Mouse (Mus musculus) adrenal gland (tissue): ENCODE results near the gene Lrrc17.
"Not testable (repeated sequence)": the region's sequence is repeated elsewhere in the genome, so short reads cannot be mapped to it uniquely, and the experiment has no call there.

Source experiments
- intact Hi-C: fragments of 180-260 bp; cut with DNase I; formaldehyde crosslinking; loops from one replicate; pipeline ENCODE4 v1.15.1; 2025

Lrrc17 gene

DNA sequence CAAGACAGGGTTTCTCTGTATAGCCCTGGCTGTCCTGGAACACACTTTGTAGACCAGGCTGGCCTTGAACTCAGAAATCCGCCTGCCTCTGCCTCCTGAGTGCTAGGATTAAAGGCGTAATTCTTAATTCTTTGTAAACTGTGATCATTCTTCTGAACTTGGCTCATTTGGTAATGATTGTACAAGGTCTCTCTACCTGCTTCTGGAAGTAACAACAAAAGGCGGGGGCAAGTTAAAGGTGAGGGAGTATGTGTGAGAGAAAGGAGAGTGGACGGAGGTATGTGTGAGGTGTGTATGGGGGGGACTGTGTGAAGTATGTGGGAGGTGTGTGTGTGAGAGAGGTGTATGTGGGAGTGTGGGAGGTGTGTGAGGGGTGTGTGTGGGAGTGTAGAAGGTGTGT lies 56.6 kb downstream of the Lrrc17 start:
- intact Hi-C loops = no loop called here

DNA sequence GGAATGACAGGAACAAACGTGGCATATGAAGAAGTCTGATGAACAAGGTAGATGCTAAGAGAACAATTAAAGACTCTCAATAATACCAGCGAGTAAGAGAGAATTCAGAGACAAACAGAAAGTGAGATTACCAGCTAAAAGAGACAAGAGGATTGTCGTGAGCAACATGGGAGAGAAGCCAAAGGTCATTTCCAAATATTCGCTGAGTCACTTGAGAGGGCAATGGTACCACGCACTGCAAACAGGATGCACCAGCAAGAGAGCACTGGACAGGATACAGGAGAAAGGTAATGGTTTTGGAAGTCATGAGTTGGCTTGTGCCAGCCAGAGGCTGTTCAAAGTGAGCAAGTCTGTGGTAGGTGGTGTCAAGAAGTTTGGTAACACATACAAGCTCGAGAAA lies 62.6 kb downstream of the Lrrc17 start:
- intact Hi-C loops = no loop called here

DNA sequence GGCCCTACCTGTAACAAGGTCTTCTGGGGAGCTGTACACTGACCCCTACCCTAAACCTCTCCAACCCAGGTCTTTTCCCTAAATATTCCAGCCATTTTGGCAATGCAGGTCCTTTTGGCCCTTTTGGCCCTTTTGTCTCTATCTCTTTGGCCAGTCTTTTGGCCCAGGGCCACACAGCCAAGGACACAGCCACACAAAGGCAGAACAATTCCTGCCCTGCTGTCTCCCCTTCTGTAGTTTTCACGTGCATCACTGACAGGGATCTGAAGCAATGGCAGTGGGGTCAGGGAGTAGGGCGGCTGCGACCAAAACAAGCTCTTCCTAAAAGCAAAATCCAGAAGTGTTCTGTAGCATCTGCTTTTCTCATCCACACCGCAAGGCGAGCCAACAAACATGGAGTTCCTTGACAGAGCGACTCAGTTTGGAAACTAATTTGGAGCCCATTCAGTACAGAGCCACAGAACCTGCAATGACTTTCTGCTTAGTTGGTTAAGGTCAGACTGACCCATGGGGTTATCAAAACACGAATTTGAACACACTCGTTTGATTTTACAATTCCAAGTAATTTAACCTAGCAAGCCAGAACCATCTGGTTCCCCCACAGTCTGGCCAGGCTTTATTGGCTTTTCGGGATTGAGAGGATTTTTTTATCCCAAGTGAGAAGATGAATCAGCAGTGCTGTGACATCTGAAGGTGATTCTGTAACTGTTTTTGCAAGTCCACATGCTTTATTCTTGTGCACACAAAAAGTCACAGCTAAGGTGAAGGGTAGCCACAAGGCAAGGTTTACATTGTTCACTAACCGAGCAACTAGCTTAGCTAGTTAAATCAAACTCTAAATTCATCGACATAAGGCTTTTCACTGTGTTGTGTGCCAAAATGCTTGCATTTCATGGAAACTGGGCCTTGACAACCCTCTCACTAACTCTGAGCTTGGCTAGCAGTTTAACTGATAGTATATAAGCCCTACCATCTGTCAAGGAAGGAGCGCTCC lies 65.2 kb downstream of the Lrrc17 start:
- intact Hi-C loops = no loop called here

DNA sequence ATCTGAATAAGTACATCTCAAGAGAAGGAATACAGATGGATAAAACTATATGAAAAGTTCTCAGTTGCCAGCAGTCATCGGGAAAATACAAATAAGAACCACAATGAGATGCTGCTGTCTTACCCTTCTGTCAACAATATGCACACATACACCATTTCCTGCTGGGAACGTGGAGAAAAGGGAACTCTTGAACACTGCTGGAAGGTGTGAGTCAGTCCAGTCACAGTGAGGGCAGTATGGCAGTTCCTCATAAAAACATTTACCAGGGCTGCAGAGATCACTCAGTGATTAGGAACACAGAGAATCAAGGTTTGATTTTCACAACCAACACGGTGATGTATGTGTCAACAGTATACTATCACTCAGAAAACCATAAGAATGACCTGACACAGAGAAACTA lies 67.6 kb downstream of the Lrrc17 start:
- intact Hi-C loops = no loop called here

DNA sequence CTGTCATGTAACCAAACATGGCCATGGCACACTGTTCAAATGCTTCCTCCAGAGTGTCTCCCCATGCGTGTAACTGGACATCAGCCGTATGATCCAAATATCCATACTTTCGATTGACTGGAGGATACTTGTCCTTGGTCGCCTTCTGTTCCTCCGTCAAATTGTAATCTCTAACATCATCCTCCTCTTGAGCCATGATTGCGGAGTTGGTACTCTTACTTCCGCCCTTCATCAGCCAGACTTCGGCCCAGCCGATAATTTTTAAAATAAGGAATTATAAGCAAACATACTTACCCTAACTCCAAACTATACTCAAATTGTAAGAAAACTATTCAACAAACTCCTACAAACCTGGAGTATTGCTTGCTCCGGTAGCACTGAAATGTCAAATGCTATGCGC lies 70.9 kb downstream of the Lrrc17 start:
- intact Hi-C loops = not testable (repeated sequence)

DNA sequence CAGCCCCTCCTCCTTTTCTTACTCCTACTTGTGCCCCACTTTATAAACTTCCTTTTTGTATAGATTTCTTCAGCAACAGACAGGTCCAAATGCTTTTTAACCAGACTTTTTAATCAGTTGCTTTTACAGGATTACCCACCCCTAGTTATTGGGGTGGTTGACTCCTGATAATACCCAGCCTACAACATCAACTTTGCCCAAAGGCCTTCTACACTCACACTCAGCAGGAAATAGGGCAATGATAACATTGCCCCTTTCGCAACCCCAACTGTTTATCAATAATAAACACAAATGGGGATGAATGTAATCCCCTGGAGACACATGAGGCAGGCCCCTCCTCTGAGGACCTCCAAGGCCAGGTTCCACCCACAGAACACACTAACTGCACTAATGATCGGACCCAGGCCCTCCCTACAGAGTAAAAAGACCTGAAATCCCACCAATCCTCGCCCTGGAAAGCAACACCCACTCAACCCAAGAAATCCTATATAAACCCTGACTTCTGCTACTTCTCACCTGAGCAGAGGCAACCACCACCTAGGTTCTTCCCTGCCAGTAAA lies 73.2 kb downstream of the Lrrc17 start:
- intact Hi-C loops = no loop called here
